ENCODE assay signal across 8 mouse cellular contexts in genomic region chr17:23739202-23740135, GRCm38 (mm10). TPM values are rescaled to one million over a fixed set of nuclear protein-coding genes. Genes with fewer than 3 reads are reported as not detected.
DNase-seq lines count a peak whose midpoint lies in the region; ATAC-seq and TF ChIP-seq lines count a peak whose summit lies in the region.

No protein-coding gene starts in this region.

- peaks cover 43% of the 10 kb centered on the region for H3K27me3 ChIP-seq in kidney, embryonic 14.5 days (ENCODE audit: control insufficient read depth, insufficient read depth, low read length)
- H3K27me3 ChIP-seq in embryonic facial prominence, embryonic 14.5 days (replicated peaks; ENCODE audit: control insufficient read depth, insufficient read depth, low read length) = peaks cover 62% of the 10 kb centered on the region
- H3K27me3 ChIP-seq in hindbrain, postnatal 0 days (ENCODE audit: insufficient read depth, low read length) = peaks cover 33% of the 10 kb centered on the region
- peaks cover 39% of the 10 kb centered on the region for H3K27me3 ChIP-seq in lung, embryonic 16.5 days (ENCODE audit: control insufficient read depth, insufficient read depth, low read depth, low read length)

- peak overlapping the region; percentile 96 for H3K4me2 ChIP-seq in kidney, embryonic 14.5 days (replicated peaks; ENCODE audit: low read depth, low read length)
- peak overlapping the region; percentile 97 for H3K4me2 ChIP-seq in embryonic facial prominence, embryonic 14.5 days (ENCODE audit: low read depth, low read length)
- peak overlapping the region; percentile 74 for H3K4me2 ChIP-seq in hindbrain, postnatal 0 days (ENCODE audit: low read depth, low read length)
- H3K4me2 ChIP-seq in lung, embryonic 16.5 days (ENCODE audit: low read depth, low read length) = peak overlapping the region; percentile 96

- no peaks in the 10 kb centered on the region for H3K9me3 ChIP-seq in kidney, embryonic 14.5 days (ENCODE audit: control insufficient read depth, low read length)
- no peaks in the 10 kb centered on the region for H3K9me3 ChIP-seq in embryonic facial prominence, embryonic 14.5 days (ENCODE audit: control insufficient read depth, low read length)
- no peaks in the 10 kb centered on the region for H3K9me3 ChIP-seq in hindbrain, postnatal 0 days (ENCODE audit: low read length)
- H3K9me3 ChIP-seq in lung, embryonic 16.5 days (ENCODE audit: control insufficient read depth, low read length) = no peaks in the 10 kb centered on the region

- TF ChIP-seq CTCF in hindbrain, postnatal 0 days (IDR thresholded peaks at IDR 0.05; ENCODE audit: low read depth) = no peak

- WGBS in kidney, embryonic 14.5 days = under 1% methylated on average over 43 of the region's 48 CpGs
- WGBS in embryonic facial prominence, embryonic 14.5 days = under 1% methylated on average over 42 of the region's 48 CpGs
- 1% methylated on average over 48 of the region's 48 CpGs for WGBS in hindbrain, postnatal 0 days
- under 1% methylated on average over 46 of the region's 48 CpGs for WGBS in lung, embryonic 16.5 days

- ATAC-seq in kidney, embryonic 14.5 days (ENCODE audit: low FRiP score, low TSS enrichment) = peak; percentile 39
- peak; percentile 12 for ATAC-seq in embryonic facial prominence, embryonic 14.5 days (ENCODE audit: low read depth)
- ATAC-seq in hindbrain, postnatal 0 days = peak; percentile 68
- ATAC-seq in lung, embryonic 16.5 days (ENCODE audit: low read depth) = peak; percentile 51

- H3K4me3 ChIP-seq in kidney, embryonic 14.5 days (ENCODE audit: low read length) = peak overlapping the region; percentile 68
- peak overlapping the region; percentile 72 for H3K4me3 ChIP-seq in embryonic facial prominence, embryonic 14.5 days (ENCODE audit: low read depth, low read length)
- peak overlapping the region; percentile 82 for H3K4me3 ChIP-seq in hindbrain, postnatal 0 days (ENCODE audit: low read length)
- H3K4me3 ChIP-seq in lung, embryonic 16.5 days (ENCODE audit: low read length) = peak overlapping the region; percentile 84

- no peak for DNase-seq in kidney, adult 8-10 months
- peak; percentile 39 for DNase-seq in MN1 (ENCODE audit: low spot score)
- DNase-seq in embryonic facial prominence, embryonic 14.5 days (ENCODE audit: low spot score) = peak; percentile 27
- DNase-seq in hindbrain, postnatal 0 days (ENCODE audit: low spot score) = peak; percentile 73
- DNase-seq in right cerebral cortex, postnatal 4 days = peak; percentile 46
- DNase-seq in testis, postnatal 10 days (ENCODE audit: low spot score) = no peak

- peak overlapping the region; percentile 63 for H3K9ac ChIP-seq in kidney, embryonic 14.5 days (ENCODE audit: low read depth, low read length)
- peak overlapping the region; percentile 69 for H3K9ac ChIP-seq in embryonic facial prominence, embryonic 14.5 days (ENCODE audit: low read depth, low read length)
- peak overlapping the region; percentile 77 for H3K9ac ChIP-seq in hindbrain, postnatal 0 days (replicated peaks; ENCODE audit: low read length)
- peak overlapping the region; percentile 85 for H3K9ac ChIP-seq in lung, embryonic 16.5 days (ENCODE audit: low read length)

- H3K36me3 ChIP-seq in kidney, embryonic 14.5 days (ENCODE audit: control insufficient read depth, insufficient read depth, low read length) = peaks cover 16% of the 10 kb centered on the region; the same call in 1 of the 2 replicates
- no peaks in the 10 kb centered on the region; the same call in 1 of the 2 replicates for H3K36me3 ChIP-seq in embryonic facial prominence, embryonic 14.5 days (ENCODE audit: control insufficient read depth, insufficient read depth, low read length)
- peaks cover 20% of the 10 kb centered on the region; the same call in 1 of the 2 replicates for H3K36me3 ChIP-seq in hindbrain, postnatal 0 days (ENCODE audit: insufficient read depth, low read length)
- H3K36me3 ChIP-seq in lung, embryonic 16.5 days (ENCODE audit: control insufficient read depth, insufficient read depth, low read length) = peaks cover 15% of the 10 kb centered on the region

- H3K27ac ChIP-seq in kidney, embryonic 14.5 days (ENCODE audit: low read depth, low read length) = 0 out of 2 replicates have a peak overlapping the region, but pooled peaks have one; percentile 8
- no peak overlapping the region; the same call in 1 of the 2 replicates for H3K27ac ChIP-seq in embryonic facial prominence, embryonic 14.5 days (replicated peaks; ENCODE audit: low read depth, low read length)
- peak overlapping the region; percentile 88 for H3K27ac ChIP-seq in hindbrain, postnatal 0 days
- peak overlapping the region; percentile 88 for H3K27ac ChIP-seq in lung, embryonic 16.5 days (ENCODE audit: low read length)

- H3K4me1 ChIP-seq in kidney, embryonic 14.5 days (ENCODE audit: control insufficient read depth, insufficient read depth, low read length) = peaks cover 20% of the 10 kb centered on the region
- H3K4me1 ChIP-seq in embryonic facial prominence, embryonic 14.5 days (ENCODE audit: control insufficient read depth, insufficient read depth, low read length) = peaks cover 14% of the 10 kb centered on the region
- H3K4me1 ChIP-seq in hindbrain, postnatal 0 days (ENCODE audit: insufficient read depth, low read length) = peaks cover 27% of the 10 kb centered on the region
- peaks cover 33% of the 10 kb centered on the region for H3K4me1 ChIP-seq in lung, embryonic 16.5 days (replicated peaks; ENCODE audit: control insufficient read depth, insufficient read depth, low read length)

RNA-seq across cellular contexts. Expression of gene Paqr4, which starts 1.2 kb away (rescaled TPM):
- 14.7 and 17.6 TPM in 2 replicates for polyA plus RNA-seq in kidney, embryonic 14.5 days (2014; fragmentation: Nextera tagmentation; extraction: Ambion mirVana)
- polyA plus RNA-seq in embryonic facial prominence, embryonic 14.5 days (2014; fragmentation: Nextera tagmentation; extraction: Ambion mirVana) = 20.9 and 22.9 TPM in 2 replicates
- total RNA-seq in hindbrain, postnatal 0 days (2014; rRNA removed) = 102 and 120 TPM in 2 replicates
- polyA plus RNA-seq in hindbrain, postnatal 0 days (2015; fragmentation: Nextera tagmentation; extraction: Ambion mirVana) = 69.4 and 72.1 TPM in 2 replicates
- 51.8 and 52.7 TPM in 2 replicates for polyA plus RNA-seq in lung, embryonic 16.5 days (2015; fragmentation: Nextera tagmentation; extraction: Ambion mirVana)

RNA-seq across cellular contexts. Expression of gene Kremen2, which starts 6.2 kb away (rescaled TPM):
- 2.1 and 2.9 TPM in 2 replicates for polyA plus RNA-seq in kidney, embryonic 14.5 days (2014; fragmentation: Nextera tagmentation; extraction: Ambion mirVana)
- 12.9 and 21.2 TPM in 2 replicates for polyA plus RNA-seq in embryonic facial prominence, embryonic 14.5 days (2014; fragmentation: Nextera tagmentation; extraction: Ambion mirVana)
- 1.2 and 2.0 TPM in 2 replicates for total RNA-seq in hindbrain, postnatal 0 days (2014; rRNA removed)
- 1.1 and 1.4 TPM in 2 replicates for polyA plus RNA-seq in hindbrain, postnatal 0 days (2015; fragmentation: Nextera tagmentation; extraction: Ambion mirVana)
- 0.25 and 0.83 TPM in 2 replicates for polyA plus RNA-seq in lung, embryonic 16.5 days (2015; fragmentation: Nextera tagmentation; extraction: Ambion mirVana)

RNA-seq across cellular contexts. Expression of gene Pkmyt1, which starts 13.3 kb away (rescaled TPM):
- polyA plus RNA-seq in kidney, embryonic 14.5 days (2014; fragmentation: Nextera tagmentation; extraction: Ambion mirVana) = 41.6 and 56.4 TPM in 2 replicates
- polyA plus RNA-seq in embryonic facial prominence, embryonic 14.5 days (2014; fragmentation: Nextera tagmentation; extraction: Ambion mirVana) = 39.6 and 40.3 TPM in 2 replicates
- total RNA-seq in hindbrain, postnatal 0 days (2014; rRNA removed) = 27.1 and 27.8 TPM in 2 replicates
- polyA plus RNA-seq in hindbrain, postnatal 0 days (2015; fragmentation: Nextera tagmentation; extraction: Ambion mirVana) = 19.5 and 20.1 TPM in 2 replicates
- 58.2 and 58.8 TPM in 2 replicates for polyA plus RNA-seq in lung, embryonic 16.5 days (2015; fragmentation: Nextera tagmentation; extraction: Ambion mirVana)

RNA-seq across cellular contexts. Expression of gene 1520401A03Rik, which starts 16.9 kb away (rescaled TPM):
- 0.15 and 0.16 TPM in 2 replicates for polyA plus RNA-seq in kidney, embryonic 14.5 days (2014; fragmentation: Nextera tagmentation; extraction: Ambion mirVana)
- 1.6 and 2.8 TPM in 2 replicates for polyA plus RNA-seq in embryonic facial prominence, embryonic 14.5 days (2014; fragmentation: Nextera tagmentation; extraction: Ambion mirVana)
- total RNA-seq in hindbrain, postnatal 0 days (2014; rRNA removed) = not detected in 2 replicates
- polyA plus RNA-seq in hindbrain, postnatal 0 days (2015; fragmentation: Nextera tagmentation; extraction: Ambion mirVana) = 0.19 and 0.26 TPM in 2 replicates
- 0.14 TPM in 1 of 2 replicates, not detected in the other for polyA plus RNA-seq in lung, embryonic 16.5 days (2015; fragmentation: Nextera tagmentation; extraction: Ambion mirVana)

RNA-seq across cellular contexts. Expression of gene Flywch1, which starts 31.9 kb away (rescaled TPM):
- polyA plus RNA-seq in kidney, embryonic 14.5 days (2014; fragmentation: Nextera tagmentation; extraction: Ambion mirVana) = 73.0 and 91.7 TPM in 2 replicates
- polyA plus RNA-seq in embryonic facial prominence, embryonic 14.5 days (2014; fragmentation: Nextera tagmentation; extraction: Ambion mirVana) = 62.9 and 74.7 TPM in 2 replicates
- 230 and 258 TPM in 2 replicates for total RNA-seq in hindbrain, postnatal 0 days (2014; rRNA removed)
- polyA plus RNA-seq in hindbrain, postnatal 0 days (2015; fragmentation: Nextera tagmentation; extraction: Ambion mirVana) = 165 and 183 TPM in 2 replicates
- 61.3 and 65.2 TPM in 2 replicates for polyA plus RNA-seq in lung, embryonic 16.5 days (2015; fragmentation: Nextera tagmentation; extraction: Ambion mirVana)

Comparison
In these comparisons a context has a peak if more than half of its experiments do, and no peak if none do; other contexts are left out.
1. ATAC-seq: peak in every context shown above with its lines; median percentile 68 in hindbrain, postnatal 0 days; 51 in lung, embryonic 16.5 days; 39 in kidney, embryonic 14.5 days; 12 in embryonic facial prominence, embryonic 14.5 days.
2. DNase-seq: peak in MN1 (single experiment), embryonic facial prominence, embryonic 14.5 days (single experiment), hindbrain, postnatal 0 days (single experiment) and right cerebral cortex, postnatal 4 days (single experiment); none in kidney, adult 8-10 months (0 of 2) and testis, postnatal 10 days (single experiment).
3. Peak in every context shown above with its lines, with median percentiles within 50 percentile points of each other: H3K4me2 ChIP-seq, H3K4me3 ChIP-seq and H3K9ac ChIP-seq.